Mouse (Mus musculus) small intestine, adult 2 months (tissue): ENCODE measurements around the gene Ccr7.

ENCODE experiments used
- CTCF ChIP-seq: fragments of 200-500 bp; IDR thresholded peaks from 2 replicates; pipeline ENCODE4 v1.5.1; 2012; ENCODE audit warnings: low read depth, mild to moderate bottlenecking, control low read depth, inconsistent platforms, low read length, moderate library complexity, mixed read lengths; ENCODE audit not compliant: insufficient replicate concordance, insufficient read length; ENCODE audit errors: extremely low read depth
- POLR2A ChIP-seq: fragments of 200-500 bp; IDR thresholded peaks from 2 replicates; pipeline ENCODE4 v1.6.1; 2012; ENCODE audit warnings: low read depth, mild to moderate bottlenecking, control low read depth, inconsistent platforms, low read length, moderate library complexity

GRCm38 (mm10) chr11:99126482-99127253 lies 28.2 kb downstream of the Ccr7 start:
- TF ChIP-seq CTCF (no peak), POLR2A (no peak)
